Mouse (Mus musculus) cerebellum, adult 2 months (tissue): ENCODE results near the gene Nphp4.

Experiments
- CTCF ChIP-seq: fragments of 200-500 bp; IDR thresholded peaks from 2 replicates; pipeline ENCODE4 v1.5.1; 2011; ENCODE audit warnings: low read depth, mild to moderate bottlenecking, control low read depth, low read length, moderate library complexity, borderline replicate concordance; ENCODE audit not compliant: insufficient read depth
- POLR2A ChIP-seq: fragments of 200-500 bp; IDR thresholded peaks from 2 replicates; pipeline ENCODE4 v1.6.1; 2011; ENCODE audit warnings: low read length, control low read depth, borderline replicate concordance; ENCODE audit not compliant: insufficient read depth

DNA sequence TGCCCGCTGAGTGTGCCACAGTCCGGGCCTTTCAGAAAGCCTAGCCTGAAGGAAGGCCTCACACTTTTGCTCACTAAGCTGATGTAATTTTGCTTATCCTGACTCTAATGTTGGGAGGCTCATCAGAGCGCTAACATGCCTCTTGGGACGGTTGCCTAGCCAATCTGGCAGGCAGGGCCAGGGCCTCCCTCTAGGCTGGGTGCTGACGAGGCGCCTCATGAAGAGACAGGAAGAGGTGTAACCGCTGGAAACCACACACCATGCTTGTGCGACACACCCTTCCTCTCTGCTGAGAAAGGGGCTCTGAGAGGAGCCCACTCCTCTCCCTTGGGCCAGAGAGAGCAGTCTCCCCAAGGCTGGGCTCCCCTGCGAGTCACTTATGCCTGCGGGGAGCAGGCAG lies 30.3 kb upstream of the Nphp4 start:
- TF ChIP-seq CTCF (no peak), POLR2A (no peak)
